Comparison of ENCODE assay signal across 11 mouse cellular contexts in genomic region chr14:40275331-40275730, GRCm38 (mm10).
DNase-seq lines count a peak whose midpoint lies in the region; ATAC-seq and TF ChIP-seq lines count a peak whose summit lies in the region.
"Had no signal": no experiment of that assay in that cellular context is flagged by ENCODE, and none has a peak within 500 bp of the region (broad histone marks: within the 10 kb centered on the region; RNA-seq: fewer than 3 reads in every experiment).

No protein-coding gene starts in this region.

- WGBS in midbrain, postnatal 0 days, result 45% methylated on average over 1 of the region's 1 CpGs

- intact Hi-C loops in left cerebral cortex, postnatal 14 days (cut with DNase I), result no loop called here
- intact Hi-C loops in left cerebral cortex, postnatal 4 days (cut with DNase I), result no loop called here

- H3K9me3 ChIP-seq in midbrain, postnatal 0 days (ENCODE audit: low read length), result no peaks in the 10 kb centered on the region
- H3K9me3 ChIP-seq: megakaryocyte, embryonic 14.5 days had no signal

- no peaks in the 10 kb centered on the region for H3K4me1 ChIP-seq in midbrain, postnatal 0 days (ENCODE audit: insufficient read depth, low read length)
- H3K4me1 ChIP-seq: megakaryocyte, embryonic 14.5 days had no signal

- DNase-seq in frontal cortex, adult 2 months (ENCODE audit: extremely low spot score in 1 of 2, low spot score in 1 of 2), result peak; percentile 9 to 55
- DNase-seq in frontal cortex, postnatal 25 days (ENCODE audit: low spot score in 2 of 2), result no peak
- DNase-seq in left cerebral cortex, postnatal 14 days (ENCODE audit: low spot score in 2 of 2), result peak; percentile 41 to 47
- DNase-seq in left cerebral cortex, postnatal 4 days, result no peak
- DNase-seq in brain, embryonic 18.5 days (ENCODE audit: low read depth, low spot score), result peak; percentile 34
- peak; percentile 63 for DNase-seq in midbrain, postnatal 0 days (ENCODE audit: low spot score)
- no peak for DNase-seq in ovary, postnatal 36 days (ENCODE audit: low spot score)
- DNase-seq: heart, adult 11 months; heart, postnatal 4 days; lung, adult 18-20 months had no signal

- TF ChIP-seq CTCF in midbrain, postnatal 0 days (IDR thresholded peaks at IDR 0.05), result peak; percentile 72

- no peak overlapping the region for H3K4me3 ChIP-seq in midbrain, postnatal 0 days (ENCODE audit: low read depth, low read length)
- H3K4me3 ChIP-seq: megakaryocyte, embryonic 14.5 days had no signal

- ATAC-seq in midbrain, postnatal 0 days (ENCODE audit: low FRiP score), result no peak

- no peak overlapping the region for H3K9ac ChIP-seq in midbrain, postnatal 0 days (replicated peaks; ENCODE audit: low read length, poor library complexity, severe bottlenecking)

- no peak overlapping the region for H3K27ac ChIP-seq in midbrain, postnatal 0 days (ENCODE audit: low read depth, low read length)

- no peaks in the 10 kb centered on the region for H3K36me3 ChIP-seq in midbrain, postnatal 0 days (ENCODE audit: insufficient read depth, low read length)

- H3K4me2 ChIP-seq in midbrain, postnatal 0 days (ENCODE audit: low read depth, low read length, poor library complexity, severe bottlenecking), result no peak overlapping the region

- no peaks in the 10 kb centered on the region for H3K27me3 ChIP-seq in midbrain, postnatal 0 days (ENCODE audit: insufficient read depth, low read length)
- H3K27me3 ChIP-seq: megakaryocyte, embryonic 14.5 days had no signal

Comparison
In these comparisons a context has a peak if more than half of its experiments do, and no peak if none do; other contexts are left out.
1. DNase-seq: peak in frontal cortex, adult 2 months (2 of 2), left cerebral cortex, postnatal 14 days (2 of 2), brain, embryonic 18.5 days (single experiment) and midbrain, postnatal 0 days (single experiment); none in frontal cortex, postnatal 25 days (0 of 2), left cerebral cortex, postnatal 4 days (single experiment) and ovary, postnatal 36 days (single experiment).